Mouse (Mus musculus): ENCODE results near the gene Syk. TPM values are rescaled to one million over a fixed set of nuclear protein-coding genes. Genes with fewer than 3 reads are reported as not detected.

Gene Syk
- 1 to 10 TPM; 3.5 to 5.8 (median 4.2) TPM for total RNA-seq (2022)

- DNase-seq (ENCODE audit: low spot score in 2 of 2): no peak
Measured at GRCm38 (mm10) chr13:52582878-52583661, at the start of gene Syk. Syk (plus strand) TSS chr13:52583173.

GRCm38 (mm10) chr13:52533644-52534043, 49.3 kb upstream of the Syk start:
- DNase-seq (ENCODE audit: low spot score in 2 of 2): no peak

- peak in 1 of 2 experiments; percentile 63 for DNase-seq (ENCODE audit: low spot score in 2 of 2)
Measured at GRCm38 (mm10) chr13:52535542-52535941, 47.4 kb upstream of the Syk start.

- DNase-seq (ENCODE audit: low spot score in 2 of 2): no peak
Measured at GRCm38 (mm10) chr13:52537754-52538587, 45.0 kb upstream of the Syk start.

GRCm38 (mm10) chr13:52538588-52539116, 44.3 kb upstream of the Syk start:
- no peak for DNase-seq (ENCODE audit: low spot score in 2 of 2)

GRCm38 (mm10) chr13:52539461-52539860, 43.5 kb upstream of the Syk start:
- no peak for DNase-seq (ENCODE audit: low spot score in 2 of 2)

GRCm38 (mm10) chr13:52541385-52542035, 41.5 kb upstream of the Syk start:
- DNase-seq (ENCODE audit: low spot score in 2 of 2): no peak

DNA sequence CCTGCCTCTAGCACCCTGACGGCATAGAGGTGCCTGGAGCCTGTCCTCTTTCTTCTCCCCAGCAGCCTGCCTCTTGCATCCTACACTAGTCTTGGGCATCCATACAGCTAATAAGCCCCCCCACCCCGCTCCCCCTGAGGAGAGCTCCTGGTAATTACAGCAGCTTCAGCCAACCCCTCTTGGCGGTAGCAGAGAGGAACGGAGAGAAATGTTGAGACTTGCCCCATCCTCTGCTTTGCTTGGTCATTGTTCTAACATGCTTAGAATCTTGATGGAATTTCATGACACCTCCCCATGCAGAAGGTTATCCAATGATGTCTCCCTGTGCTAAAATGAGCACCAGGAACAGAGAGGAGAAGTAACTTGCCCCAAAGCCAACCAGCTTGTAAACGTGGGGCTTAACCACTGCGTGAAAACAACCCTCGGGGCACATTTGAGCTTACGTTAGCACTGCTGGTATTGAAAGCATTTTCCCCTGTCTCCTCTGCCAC, 40.9 kb upstream of the Syk start:
- DNase-seq (ENCODE audit: low spot score in 2 of 2): no peak

GRCm38 (mm10) chr13:52542636-52543035, 40.3 kb upstream of the Syk start:
- DNase-seq (ENCODE audit: low spot score in 2 of 2): no peak

- DNase-seq (ENCODE audit: low spot score in 2 of 2): no peak
Measured at GRCm38 (mm10) chr13:52546288-52546687, 36.7 kb upstream of the Syk start.

DNA sequence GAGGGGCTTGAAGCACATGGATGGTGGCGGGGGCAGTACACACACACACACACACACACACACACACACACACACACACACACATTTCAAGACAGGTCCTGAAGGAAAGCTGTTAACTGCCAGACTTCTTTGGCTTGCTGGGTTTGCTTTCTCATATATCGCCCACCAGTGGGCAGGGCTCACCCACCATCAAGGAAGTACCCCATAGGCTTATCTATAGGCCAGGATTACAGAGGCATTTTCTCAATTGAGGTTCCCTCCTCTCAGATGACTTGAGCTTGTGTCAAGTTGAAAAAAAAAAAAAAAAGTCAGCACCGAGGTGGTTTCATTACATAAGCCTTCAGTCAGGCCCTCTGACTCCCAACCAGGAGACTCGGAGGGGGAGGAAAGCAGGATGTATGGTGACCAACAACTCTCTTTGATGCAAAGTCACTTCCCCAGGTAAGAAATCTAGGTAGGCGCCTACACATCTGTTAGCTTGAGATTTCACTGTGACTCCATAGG, 32.2 kb upstream of the Syk start:
- DNase-seq (ENCODE audit: low spot score in 2 of 2): no peak

GRCm38 (mm10) chr13:52551275-52551674, 31.7 kb upstream of the Syk start:
- DNase-seq (ENCODE audit: low spot score in 2 of 2): no peak

- no peak for DNase-seq (ENCODE audit: low spot score in 2 of 2)
Measured at GRCm38 (mm10) chr13:52552822-52553477, 30.0 kb upstream of the Syk start.

GRCm38 (mm10) chr13:52554722-52555121, 28.3 kb upstream of the Syk start:
- DNase-seq (ENCODE audit: low spot score in 2 of 2): no peak

DNA sequence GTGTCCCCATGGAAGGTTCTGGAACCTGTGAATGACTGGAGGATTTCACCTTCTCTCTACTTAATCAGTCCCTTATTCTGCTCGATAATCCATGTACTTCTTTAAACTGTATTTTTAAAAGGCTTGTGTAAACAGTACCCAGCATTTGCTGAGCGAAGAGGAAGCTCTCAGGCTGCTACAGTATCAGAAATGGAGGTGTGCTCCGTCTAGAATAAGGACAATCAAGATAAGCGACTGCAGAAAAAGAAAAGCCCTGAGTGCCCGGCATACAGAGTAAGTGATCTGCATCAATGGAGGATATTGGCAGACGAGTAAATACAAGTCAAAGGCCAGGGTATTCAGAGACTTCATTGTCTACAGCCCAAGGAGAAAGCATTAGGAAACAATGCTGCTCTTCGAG, 25.6 kb upstream of the Syk start:
- DNase-seq (ENCODE audit: low spot score in 2 of 2): no peak

DNA sequence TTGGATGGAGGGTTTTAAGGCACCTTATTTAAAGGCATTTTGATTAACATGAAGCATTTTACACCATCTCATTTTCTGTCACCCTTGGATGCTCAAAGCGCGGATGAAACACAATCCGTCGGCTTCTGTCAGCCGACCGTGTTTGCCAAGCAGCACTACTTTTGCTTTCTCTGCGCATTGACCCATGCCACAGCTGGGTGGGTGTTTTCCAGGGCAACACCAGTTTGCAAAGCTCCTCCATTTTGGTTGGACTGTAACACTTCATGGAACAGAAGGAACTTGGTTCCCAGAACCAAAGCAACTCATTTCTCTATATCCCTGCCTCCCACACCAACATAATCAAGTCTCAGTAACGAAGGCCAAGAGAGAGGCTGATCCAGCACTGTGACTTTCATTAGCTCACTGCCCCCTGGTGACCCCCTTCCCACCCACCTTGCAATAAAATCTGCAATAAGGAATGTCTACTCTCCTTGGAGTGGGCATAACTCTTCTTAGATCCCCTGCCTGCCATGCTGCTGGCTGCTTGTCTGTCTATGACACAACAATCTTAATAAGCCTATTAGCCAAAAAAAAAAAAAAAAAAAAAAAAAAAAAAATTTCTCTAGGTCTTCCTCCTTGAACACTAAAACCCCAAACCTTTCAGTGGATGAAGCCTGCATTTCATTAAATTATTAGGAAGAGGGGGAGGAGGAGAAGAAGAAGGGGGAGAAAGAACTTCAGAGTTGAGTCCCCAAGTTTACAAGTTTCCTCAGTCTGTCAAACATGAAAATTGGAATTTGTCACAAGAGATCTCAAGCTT, 21.4 kb upstream of the Syk start:
- no peak for DNase-seq (ENCODE audit: low spot score in 2 of 2)

DNA sequence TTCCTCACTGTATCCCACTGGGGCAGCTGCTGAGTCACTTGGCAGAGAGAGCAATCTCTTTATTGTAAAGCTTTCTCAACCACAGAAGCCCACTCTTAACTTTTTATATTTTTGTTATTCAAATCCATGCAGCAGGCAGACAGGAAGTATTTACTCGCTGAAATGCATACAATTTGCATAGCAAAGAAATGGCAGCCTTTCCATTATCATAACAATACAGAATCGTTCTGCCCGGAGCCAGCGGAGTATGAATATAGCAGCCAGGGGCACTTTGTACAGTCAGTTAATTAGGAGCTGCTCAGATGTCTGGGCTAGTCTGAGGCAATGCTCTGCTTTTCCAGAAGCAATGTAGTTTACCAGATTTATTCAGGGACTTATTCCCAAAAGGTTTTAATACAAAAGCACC, 20.8 kb upstream of the Syk start:
- DNase-seq (ENCODE audit: low spot score in 2 of 2): no peak

DNA sequence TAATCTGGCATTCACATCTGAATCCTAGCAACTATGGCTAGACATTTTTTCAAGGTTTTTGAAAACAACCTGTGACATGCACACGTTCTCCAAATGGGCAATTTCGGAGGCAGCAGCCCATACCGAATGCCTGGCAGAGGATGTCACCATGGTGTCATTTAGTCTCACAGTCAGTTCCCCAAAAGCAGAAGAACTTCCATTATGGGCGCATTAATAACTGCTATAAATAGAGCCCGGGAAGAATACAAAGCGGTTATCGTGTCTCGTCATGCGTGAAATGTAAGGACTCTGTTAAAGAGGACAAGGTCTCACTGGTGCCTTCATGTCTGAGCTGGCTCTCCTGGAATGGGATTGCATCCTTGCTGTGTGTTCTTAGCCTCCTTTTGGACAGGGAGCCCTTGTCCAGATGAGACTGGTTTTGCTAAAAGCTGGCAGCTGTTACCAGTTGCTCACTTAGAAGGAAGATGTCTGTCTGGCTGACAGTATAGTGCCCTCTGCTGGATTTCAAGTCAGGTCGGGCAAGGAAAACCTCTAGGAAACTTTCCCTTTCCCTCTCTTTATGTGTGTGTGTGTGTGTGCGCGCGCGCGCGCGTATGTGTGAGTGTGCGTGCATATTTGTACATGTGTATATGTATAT, 17.8 kb upstream of the Syk start:
- DNase-seq (ENCODE audit: low spot score in 2 of 2): no peak

DNA sequence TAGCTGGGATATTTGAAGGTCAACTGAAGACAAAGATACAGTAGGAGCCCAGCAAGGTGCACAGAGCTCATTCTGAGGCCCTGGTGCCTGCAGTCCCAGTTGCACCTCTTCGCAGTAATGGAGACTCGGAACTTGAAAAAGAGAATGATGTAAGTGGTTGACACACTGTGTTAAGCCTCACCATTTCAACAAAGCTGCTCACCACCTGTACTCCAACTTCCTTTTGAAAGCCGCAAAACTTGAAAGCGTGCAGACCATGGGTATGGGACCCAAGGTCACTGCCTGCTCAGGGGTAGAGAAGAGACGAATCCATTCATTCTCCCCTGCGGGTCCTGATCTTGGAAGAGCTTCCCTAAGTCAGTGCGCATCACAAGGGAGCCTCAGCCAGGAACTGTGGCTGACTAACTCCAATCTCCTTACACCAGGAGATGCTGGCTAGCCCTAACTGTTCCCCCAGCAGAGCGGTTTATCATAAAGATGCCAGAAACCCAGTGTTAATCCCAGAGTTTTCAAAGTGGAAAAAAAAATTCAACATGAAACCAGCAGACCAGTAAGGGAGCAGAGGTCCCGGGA, 16.7 kb upstream of the Syk start:
- no peak for DNase-seq (ENCODE audit: low spot score in 2 of 2)
